Mouse (Mus musculus): Measurements from ENCODE around the gene Krt8.

DNA sequence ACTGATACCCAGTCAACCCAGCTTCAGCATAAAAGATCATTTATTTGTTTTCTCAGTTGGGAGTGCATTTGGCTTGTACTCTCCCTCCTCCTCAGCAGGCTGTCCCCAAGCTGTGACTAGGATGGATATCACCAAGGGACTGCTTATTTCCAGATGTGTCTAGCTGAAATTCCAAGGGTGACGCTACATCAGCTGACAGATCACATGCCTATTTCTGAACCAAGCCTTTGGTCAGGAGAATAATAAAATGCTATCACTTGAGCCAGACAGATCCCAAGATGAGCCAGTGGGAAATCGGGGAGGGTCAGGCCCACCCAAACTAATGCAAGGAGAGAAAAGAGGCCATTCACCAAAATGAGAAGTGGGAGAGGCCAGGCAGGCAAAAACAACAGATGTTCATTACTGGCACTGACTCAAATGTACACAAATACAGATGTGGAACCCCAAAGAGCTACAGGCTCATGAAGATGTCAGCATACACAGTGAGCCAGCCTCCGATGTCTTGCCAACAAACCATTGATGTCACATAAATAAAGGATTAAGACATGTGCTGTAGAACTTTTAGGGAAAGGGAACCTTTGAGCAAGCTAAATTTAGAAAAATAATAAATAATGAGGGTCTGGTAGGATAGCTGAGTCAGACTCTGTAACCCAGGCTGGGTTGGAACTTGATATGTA is 6.4 kb upstream of the Krt8 start:
- TF ChIP-seq CTCF (IDR thresholded peaks at IDR 0.05; ENCODE audit: low read depth) (no peak), EP300 (IDR thresholded peaks at IDR 0.05; ENCODE audit: low read depth) (no peak)

Measured in heart, postnatal 0 days (tissue).